Mouse (Mus musculus): ENCODE results near the gene Sult1c1.
"Not testable (repeated sequence)": the region's sequence is repeated elsewhere in the genome, so short reads cannot be mapped to it uniquely, and the experiment has no call there.

The Sult1c1 gene

GRCm38 (mm10) chr17:53990574-53990973, at the start of gene Sult1c1:
Sult1c1 (minus strand) TSS chr17:53990674.
- ATAC-seq (ENCODE audit: insufficient number of reproducible peaks, low FRiP score, low TSS enrichment), result no peak

GRCm38 (mm10) chr17:54014204-54014603, 23.7 kb upstream of the Sult1c1 start:
- ATAC-seq (ENCODE audit: insufficient number of reproducible peaks, low FRiP score, low TSS enrichment), result peak; percentile 49; the same call in 1 of the 2 replicates

- no peak for ATAC-seq (ENCODE audit: insufficient number of reproducible peaks, low FRiP score, low TSS enrichment)
These were observed 20.7 kb upstream of the Sult1c1 start for GRCm38 (mm10) chr17:54011196-54011595.

GRCm38 (mm10) chr17:54010536-54010935, 20.1 kb upstream of the Sult1c1 start:
- ATAC-seq (ENCODE audit: insufficient number of reproducible peaks, low FRiP score, low TSS enrichment), result not testable (repeated sequence)

- no peak for ATAC-seq (ENCODE audit: insufficient number of reproducible peaks, low FRiP score, low TSS enrichment)
These were observed 13.0 kb upstream of the Sult1c1 start for GRCm38 (mm10) chr17:54003522-54003921.

GRCm38 (mm10) chr17:53973606-53974005, 16.9 kb downstream of the Sult1c1 start:
- ATAC-seq (ENCODE audit: insufficient number of reproducible peaks, low FRiP score, low TSS enrichment), result no peak

- peak; percentile 45 for ATAC-seq (ENCODE audit: insufficient number of reproducible peaks, low FRiP score, low TSS enrichment)
These were observed 48.8 kb downstream of the Sult1c1 start for GRCm38 (mm10) chr17:53941569-53942162.

GRCm38 (mm10) chr17:53940726-53941125, 49.7 kb downstream of the Sult1c1 start:
- no peak for ATAC-seq (ENCODE audit: insufficient number of reproducible peaks, low FRiP score, low TSS enrichment)
